Mouse (Mus musculus) ES-E14 (cell line): ENCODE data around the gene Txn2. TPM values are rescaled to one million over a fixed set of nuclear protein-coding genes. Genes with fewer than 3 reads are reported as not detected.

Experiments used
- DNase-seq: peaks from one replicate; pipeline ENCODE4 v3.0.0-alpha.2; 2013; ENCODE audit warnings: low read depth, low spot score
- H3K27ac ChIP-seq: 2 replicates; pipeline ENCODE4 v1.5.1; 2012; ENCODE audit warnings: low read depth, mild to moderate bottlenecking, low read length, moderate library complexity, mixed read lengths; ENCODE audit not compliant: poor library complexity, insufficient read depth, severe bottlenecking
- H3K36me3 ChIP-seq: 2 replicates; pipeline ENCODE4 v1.6.1; 2012; ENCODE audit warnings: mild to moderate bottlenecking, low read length, moderate library complexity, mixed read lengths; ENCODE audit not compliant: control insufficient read depth, poor library complexity, insufficient read depth, severe bottlenecking
- H3K4me1 ChIP-seq, 2 experiments: fragments of 150-350 bp in 1 of 2; sonication (generic) in 1 of 2; 2 replicates each; pipeline ENCODE4 v1.6.1; 2012; ENCODE audit warnings: low read length in 2 of 2, mild to moderate bottlenecking in 1 of 2, mixed read lengths in 1 of 2; ENCODE audit not compliant: control insufficient read depth in 2 of 2, insufficient read depth in 2 of 2, poor library complexity in 1 of 2
- H3K4me3 ChIP-seq, 2 experiments: fragments of 150-350 bp in 1 of 2; sonication (generic) in 1 of 2; 2 replicates each; pipeline ENCODE4 v1.5.1; 2012; ENCODE audit warnings: low read length in 2 of 2, low read depth in 1 of 2, mild to moderate bottlenecking in 1 of 2, mixed read lengths in 1 of 2; ENCODE audit not compliant: insufficient read depth in 1 of 2, poor library complexity in 1 of 2, severe bottlenecking in 1 of 2
- H3K9ac ChIP-seq: 2 replicates; pipeline ENCODE4 v1.6.1; 2012; ENCODE audit warnings: low read depth, mild to moderate bottlenecking, low read length, mixed read lengths; ENCODE audit not compliant: poor library complexity, insufficient read depth, severe bottlenecking
- H3K9me3 ChIP-seq: fragments of 150-350 bp; sonication (generic); 2 replicates; pipeline ENCODE4 v1.6.1; 2012; ENCODE audit warnings: low read depth, mild to moderate bottlenecking, low read length; ENCODE audit not compliant: control insufficient read depth, insufficient read depth
- CHD2 ChIP-seq: IDR thresholded peaks from 2 replicates; pipeline ENCODE4 v1.6.1; 2014; ENCODE audit warnings: mild to moderate bottlenecking, low read depth, low read length, inconsistent platforms
- HCFC1 ChIP-seq: IDR thresholded peaks from 2 replicates; pipeline ENCODE4 v1.6.1; 2012; ENCODE audit warnings: low read length, inconsistent platforms, borderline replicate concordance; ENCODE audit not compliant: insufficient read depth
- MAFK ChIP-seq: IDR thresholded peaks from 2 replicates; pipeline ENCODE4 v1.6.1; 2014; ENCODE audit warnings: mild to moderate bottlenecking, low read depth, low read length, inconsistent platforms; ENCODE audit not compliant: insufficient read depth
- ZC3H11A ChIP-seq: IDR thresholded peaks from 2 replicates; pipeline ENCODE4 v1.6.1; 2012; ENCODE audit warnings: low read depth, mild to moderate bottlenecking, inconsistent platforms, low read length, borderline replicate concordance
- ZNF384 ChIP-seq: IDR thresholded peaks from 2 replicates; pipeline ENCODE4 v1.6.1; 2012; ENCODE audit warnings: low read depth, low read length, inconsistent platforms
- in situ Hi-C, 2 experiments: fragments of 600-800 bp; cut with MboI; formaldehyde crosslinking; loops; one replicate each; pipeline ENCODE4 v1.15.1; 2025; ENCODE audit warnings: low sequenced_read_pairs in 2 of 2, inconsistent platforms in 1 of 2; ENCODE audit not compliant: unreplicated experiment in 2 of 2
- total RNA-seq: library from RNA; depleted of rRNA; stranded (reverse); fragments of 300-350 nt; gene quantifications from 2 replicates; pipeline ENCODE4 v1.2.3, GENCODE M21; 2012

Txn2 gene
- total RNA-seq, 1 experiment, result 91.1 TPM

GRCm38 (mm10) chr15:77905275-77905970, 23.4 kb downstream of the Txn2 start:
- Histone ChIP-seq H3K9ac (peak overlapping the region; percentile 80), H3K27ac (peak overlapping the region; percentile 93), H3K36me3 (no peaks in the 10 kb centered on the region), H3K4me3 (peak overlapping the region; percentile 45 to 56), H3K9me3 (no peaks in the 10 kb centered on the region), H3K4me1 (peaks cover 16 to 48% of the 10 kb centered on the region in 2 experiments)
- TF ChIP-seq ZNF384 (no peak), CHD2 (no peak), ZC3H11A (no peak), HCFC1 (no peak), MAFK (no peak)
- peak; percentile 91 for DNase-seq
- in situ Hi-C loops, result no loop called here

- no peaks in the 10 kb centered on the region for H3K9me3 ChIP-seq
- TF ChIP-seq MAFK, result no peak
- no peak for TF ChIP-seq ZC3H11A
- TF ChIP-seq CHD2, result no peak
- TF ChIP-seq ZNF384, result no peak
- TF ChIP-seq HCFC1, result no peak
- H3K9ac ChIP-seq, result peak overlapping the region; percentile 80
- DNase-seq, result no peak
- peak overlapping the region; percentile 45 to 56 for H3K4me3 ChIP-seq
- H3K36me3 ChIP-seq, result no peaks in the 10 kb centered on the region
- H3K27ac ChIP-seq, result peak overlapping the region; percentile 93
- peaks cover 16 to 44% of the 10 kb centered on the region in 2 experiments for H3K4me1 ChIP-seq
- in situ Hi-C loops, result no loop called here
Observed at GRCm38 (mm10) chr15:77904363-77904892, 24.4 kb downstream of the Txn2 start.

GRCm38 (mm10) chr15:77903176-77903575, 25.6 kb downstream of the Txn2 start:
- Histone ChIP-seq H3K4me3 (no peak overlapping the region), H3K4me1 (peaks cover 14 to 39% of the 10 kb centered on the region in 2 experiments), H3K27ac (no peak overlapping the region), H3K9ac (no peak overlapping the region), H3K9me3 (no peaks in the 10 kb centered on the region), H3K36me3 (no peaks in the 10 kb centered on the region)
- in situ Hi-C loops, result no loop called here
- no peak for DNase-seq
- TF ChIP-seq HCFC1 (no peak), MAFK (no peak), ZC3H11A (no peak), ZNF384 (no peak), CHD2 (no peak)

- no peak for DNase-seq
- in situ Hi-C loops, result no loop called here
- peaks cover 10 to 32% of the 10 kb centered on the region in 2 experiments; a peak in 3 of 4 replicates for H3K4me1 ChIP-seq
- H3K9ac ChIP-seq, result no peak overlapping the region
- no peaks in the 10 kb centered on the region for H3K9me3 ChIP-seq
- H3K27ac ChIP-seq, result no peak overlapping the region
- no peak overlapping the region; a peak in 1 of 4 replicates for H3K4me3 ChIP-seq
- TF ChIP-seq ZNF384 (no peak), MAFK (no peak), ZC3H11A (no peak), HCFC1 (no peak), CHD2 (no peak)
- no peaks in the 10 kb centered on the region for H3K36me3 ChIP-seq
Observed at GRCm38 (mm10) chr15:77894926-77895325, 33.9 kb downstream of the Txn2 start.
